Mouse (Mus musculus): ENCODE results near the gene Themis3.

Gene Themis3

DNA sequence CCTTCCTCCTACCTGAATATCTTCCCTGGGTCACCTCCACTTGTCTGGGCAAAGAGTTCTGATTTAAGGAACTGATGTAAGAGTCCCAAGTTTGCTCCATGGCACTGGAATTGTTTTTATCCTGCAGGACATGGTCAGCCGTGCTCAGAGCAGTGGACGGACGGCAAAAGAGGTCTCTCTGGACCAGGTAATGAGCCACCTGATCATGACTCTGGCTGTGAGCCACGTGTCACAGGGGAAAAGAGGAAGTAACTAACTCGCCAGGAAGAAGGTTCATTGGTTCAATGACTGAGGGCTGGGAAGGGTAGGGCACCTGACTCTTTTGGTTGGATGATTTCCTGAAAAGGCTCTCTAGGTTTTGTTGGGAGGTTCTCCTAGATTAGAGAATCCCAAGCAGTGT is at the start of gene Themis3:
Gene Themis3, minus strand, starts transcription at position 187 of the 400 bp plus-strand sequence.
- DNase-seq (ENCODE audit: low read depth) = no peak

DNA sequence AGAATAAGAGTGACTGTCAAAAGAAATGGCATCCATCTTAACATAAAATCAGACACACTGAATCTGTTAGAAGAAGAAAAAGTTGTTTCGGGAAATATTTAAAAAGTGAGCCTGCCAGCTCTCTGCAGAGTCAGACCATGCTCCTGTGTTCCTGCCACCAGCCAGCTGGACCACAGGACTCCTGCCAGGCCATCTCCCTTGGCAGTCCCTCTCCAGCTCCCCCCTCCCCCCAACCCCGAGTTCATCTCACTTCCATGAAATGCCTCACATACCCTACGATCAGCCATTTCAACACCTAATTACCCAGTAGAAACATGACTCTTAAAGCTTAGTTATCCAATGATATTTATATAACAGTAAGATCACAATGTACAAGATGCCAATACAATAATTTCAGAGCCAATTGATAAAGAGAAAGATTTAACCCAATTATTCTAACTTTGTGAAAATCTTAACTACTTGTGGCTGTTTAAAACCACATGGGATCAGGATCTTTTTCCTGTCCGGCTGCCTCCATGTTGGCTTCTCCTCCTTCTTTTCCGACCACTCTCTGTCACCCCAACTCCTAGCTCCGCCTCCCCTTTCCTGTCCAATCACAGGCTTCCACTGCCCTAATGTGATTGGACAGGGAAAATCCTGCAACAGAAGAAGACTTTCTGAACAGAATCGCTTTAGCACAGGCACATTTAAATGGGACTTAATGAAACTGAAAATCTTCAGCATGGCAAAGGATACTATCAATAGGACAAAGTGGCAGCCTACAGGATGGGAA is 43.7 kb upstream of the Themis3 start:
- no peak for DNase-seq (ENCODE audit: low read depth)

DNA sequence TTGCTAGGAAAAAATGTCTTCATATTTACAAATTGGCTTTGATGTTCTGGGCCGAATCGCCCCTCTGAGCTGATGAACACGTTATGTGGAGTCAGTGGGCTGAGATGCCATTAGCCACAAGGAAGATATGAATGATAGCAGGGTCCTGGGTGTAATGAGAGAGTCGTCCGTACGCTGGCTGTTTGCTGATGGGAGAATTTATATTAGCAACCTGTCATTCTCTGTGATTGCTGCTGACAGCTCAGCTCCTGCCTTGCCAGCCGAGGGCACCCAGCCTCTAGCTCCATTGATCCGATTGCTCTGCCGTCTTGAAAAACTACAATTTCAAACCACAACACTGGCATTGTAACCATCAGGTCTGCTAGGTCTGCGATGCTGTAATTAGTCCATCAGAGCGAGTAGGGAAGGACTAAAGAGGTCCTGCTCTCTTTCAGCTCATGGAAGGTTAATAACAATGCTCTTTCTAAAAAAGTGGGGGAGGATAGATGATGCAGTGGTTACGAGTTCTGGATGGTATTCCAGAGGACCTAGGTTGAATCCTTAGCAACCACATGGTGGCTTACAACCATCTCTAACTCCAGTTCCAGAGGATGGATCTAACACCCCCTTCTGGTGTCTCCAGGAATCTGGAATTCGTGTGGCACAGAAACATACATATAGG is 25.7 kb upstream of the Themis3 start:
- DNase-seq (ENCODE audit: low read depth) = no peak

DNA sequence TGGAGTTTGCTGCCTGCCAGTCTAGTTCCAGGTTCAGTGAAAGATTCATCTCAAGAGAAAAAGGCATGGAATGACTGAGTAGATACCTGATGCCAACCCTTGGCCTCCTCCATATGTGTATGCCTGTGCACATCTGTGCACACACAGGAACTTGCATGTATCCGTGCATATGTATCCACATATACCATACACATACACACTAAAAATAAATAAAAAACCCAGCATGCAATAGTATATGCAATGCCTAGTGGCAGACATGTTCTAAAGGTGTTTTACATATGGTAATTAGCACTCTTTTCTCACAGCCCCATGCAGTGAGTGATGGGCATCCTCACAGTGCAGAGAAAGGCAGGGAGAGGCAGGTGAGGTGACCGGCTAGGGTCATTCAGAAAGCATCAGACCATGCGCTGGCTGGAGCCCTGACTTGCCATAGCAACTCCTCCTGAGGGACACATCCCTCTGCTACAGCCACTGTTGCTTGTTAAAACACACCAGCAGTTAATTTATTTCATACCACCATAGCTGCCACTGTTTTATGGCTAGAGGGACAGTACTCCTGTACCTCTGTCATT is 24.9 kb upstream of the Themis3 start:
- DNase-seq (ENCODE audit: low read depth) = no peak

DNA sequence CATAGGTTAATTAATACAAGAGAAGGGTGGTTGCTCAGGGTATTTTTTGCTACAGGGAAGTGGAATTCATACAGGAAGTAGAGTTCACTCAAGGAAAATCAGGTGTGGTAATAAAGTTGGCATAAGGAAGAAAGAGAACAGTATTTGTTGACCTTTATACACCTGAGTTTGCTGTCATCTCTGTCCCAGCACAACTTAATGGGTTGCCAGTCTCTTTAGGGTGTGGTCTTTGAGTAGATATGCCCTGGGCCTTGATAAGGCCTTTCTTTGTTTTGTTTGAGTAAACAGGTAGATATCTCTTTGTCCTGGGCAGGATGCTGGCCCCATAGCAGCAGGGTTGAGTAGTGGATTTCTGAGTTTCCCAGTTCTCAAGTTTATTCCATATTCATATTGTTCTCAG is 15.6 kb upstream of the Themis3 start:
- no peak for DNase-seq (ENCODE audit: low read depth)

DNA sequence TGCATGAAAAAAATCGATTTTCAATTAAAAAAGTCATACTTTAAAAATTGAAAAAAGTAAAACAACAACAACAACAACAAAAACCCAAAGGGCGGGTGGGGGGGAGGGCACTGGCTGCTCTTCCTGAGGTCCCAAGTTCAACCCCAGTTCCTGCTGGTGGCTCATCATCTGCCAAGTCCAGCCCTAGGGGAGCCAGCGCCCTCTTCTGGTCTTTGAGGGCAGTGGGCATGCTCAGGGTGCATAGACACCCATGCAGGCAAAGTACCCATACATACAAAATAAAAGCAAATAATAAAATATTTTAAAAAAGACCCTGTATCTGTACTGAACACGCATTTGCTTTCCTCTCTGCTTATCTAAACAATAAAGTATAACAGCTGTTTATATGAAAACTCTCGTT is 10.5 kb upstream of the Themis3 start:
- no peak for DNase-seq (ENCODE audit: low read depth)

DNA sequence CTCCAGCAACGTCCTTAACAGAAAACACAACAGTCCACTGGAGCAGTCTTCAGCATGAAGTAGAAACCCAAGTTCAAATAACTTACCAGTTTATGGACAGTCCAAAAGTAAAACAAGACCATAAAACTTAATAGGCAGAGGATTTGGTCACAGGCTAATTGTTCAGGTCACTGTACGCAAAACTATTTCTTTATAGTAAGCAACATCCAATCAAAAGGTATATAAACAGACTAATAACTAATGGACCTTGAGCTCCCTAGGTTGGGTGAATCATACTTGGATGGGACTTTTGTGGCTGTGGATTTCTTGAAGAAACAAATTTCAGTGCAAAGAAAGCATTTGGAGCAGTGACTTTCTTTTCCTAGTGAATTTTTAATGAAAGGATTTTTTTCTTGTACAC is 6.8 kb upstream of the Themis3 start:
- DNase-seq (ENCODE audit: low read depth) = no peak

DNA sequence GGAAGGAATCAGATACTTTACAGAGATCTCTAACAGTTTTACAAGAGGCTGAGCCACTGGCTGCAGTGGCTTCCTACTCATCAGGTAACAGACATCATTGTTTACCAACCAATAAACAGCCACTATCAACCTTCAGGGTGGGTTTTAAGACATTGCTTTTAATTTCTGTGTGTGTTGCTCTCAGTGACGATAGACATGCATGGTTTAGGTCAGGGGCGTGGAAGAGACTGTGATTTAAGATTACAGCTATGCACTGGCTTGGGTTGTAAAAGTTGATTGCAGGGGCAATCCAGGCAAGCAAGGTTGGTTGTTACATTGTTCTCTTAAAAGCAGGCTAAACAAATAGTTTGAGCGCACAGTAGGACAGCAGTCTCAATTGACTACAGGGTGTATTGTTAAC is 1.4 kb upstream of the Themis3 start:
- DNase-seq (ENCODE audit: low read depth) = no peak

DNA sequence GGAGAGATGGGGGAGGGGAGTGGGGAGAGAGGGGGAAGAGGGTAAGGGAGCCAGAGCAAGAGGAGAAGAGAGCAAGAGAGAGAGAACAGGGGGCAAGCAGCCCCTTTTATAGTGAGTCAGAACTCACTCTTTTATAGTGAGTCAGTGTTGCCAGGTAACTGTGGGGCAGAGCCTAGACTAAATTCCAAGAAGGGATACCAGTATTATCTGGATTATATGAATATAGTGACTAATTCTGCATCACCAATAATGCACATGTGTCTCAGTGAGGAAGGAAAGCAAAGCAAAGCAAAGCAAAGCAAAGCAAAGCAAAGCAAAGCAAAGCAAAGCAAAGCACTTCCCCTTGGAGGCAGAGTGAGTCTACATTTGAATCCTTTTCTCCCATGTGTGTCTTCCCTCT is 835 bp upstream of the Themis3 start:
- no peak for DNase-seq (ENCODE audit: low read depth)

DNA sequence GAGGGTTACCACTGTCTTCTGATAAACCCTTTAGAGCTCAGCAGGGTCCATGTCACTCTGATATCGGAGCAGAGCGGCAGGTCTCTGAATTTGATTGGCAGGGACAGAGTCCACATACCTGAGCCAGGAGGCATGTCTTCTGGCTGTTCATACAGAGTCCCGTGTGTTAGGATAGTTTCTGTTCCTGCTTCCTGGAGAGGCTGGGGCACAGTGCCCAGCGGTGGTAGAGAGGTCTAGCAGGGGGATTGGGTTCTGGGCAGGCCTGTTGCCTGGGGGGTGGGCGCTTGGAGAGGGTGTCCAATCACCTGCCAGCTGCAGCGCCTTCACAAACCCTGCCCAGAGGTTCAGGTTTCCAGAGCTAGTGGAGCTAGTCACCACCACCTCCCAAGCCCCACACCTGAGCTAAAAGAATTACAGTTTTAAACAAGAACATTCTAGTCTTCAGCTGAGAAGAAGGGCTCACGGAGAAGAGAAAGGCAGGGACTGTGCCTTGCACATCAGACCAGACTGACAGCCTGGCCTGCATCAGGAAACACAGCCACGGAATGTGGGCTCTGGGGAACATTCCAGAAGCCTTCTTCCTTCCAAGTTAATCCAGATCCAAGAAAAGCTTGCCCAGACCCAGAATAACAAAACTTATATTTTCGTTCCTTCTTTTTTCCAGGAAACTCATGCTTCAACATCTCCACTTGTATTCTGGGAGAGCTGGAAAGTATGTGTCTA is 3.9 kb downstream of the Themis3 start:
- DNase-seq (ENCODE audit: low read depth) = no peak

DNA sequence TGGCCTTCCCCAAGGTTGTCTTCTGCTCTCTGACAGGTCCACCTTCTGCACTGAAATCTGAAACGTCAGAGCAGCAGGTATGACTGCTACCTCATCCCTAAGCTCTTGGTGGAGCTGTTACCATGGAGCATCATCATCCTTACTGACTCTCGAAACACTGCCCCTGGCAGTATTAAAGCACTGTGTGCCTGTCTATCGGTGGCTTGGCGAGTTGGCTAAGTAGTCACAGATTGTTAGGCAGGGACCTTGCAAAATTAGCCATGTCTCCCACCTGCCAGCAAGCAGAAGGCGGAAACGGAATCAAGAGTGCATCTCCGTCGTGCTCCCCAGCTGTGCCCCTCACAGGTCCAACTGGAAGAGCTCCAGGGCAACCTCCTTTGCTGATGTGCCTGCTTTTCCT is 4.6 kb downstream of the Themis3 start:
- no peak for DNase-seq (ENCODE audit: low read depth)

DNA sequence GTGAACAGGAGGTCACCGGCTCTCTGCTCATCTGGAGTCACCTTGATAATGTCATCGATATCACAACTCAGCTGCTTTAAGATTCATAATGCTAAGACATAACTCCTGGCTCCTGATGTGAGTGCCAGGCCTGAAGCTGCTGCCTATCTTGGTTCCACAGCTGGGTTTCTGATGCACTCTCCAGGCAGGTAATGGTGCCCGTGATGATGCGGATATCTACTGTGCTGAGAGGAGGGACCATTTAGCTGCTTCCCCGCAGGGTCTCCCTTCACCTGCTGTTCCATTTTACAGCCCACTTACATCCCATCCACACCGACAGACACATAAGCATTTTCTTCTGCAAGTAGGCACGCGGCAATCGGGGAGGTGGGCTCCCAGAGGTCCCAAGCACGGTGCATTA is 7.7 kb downstream of the Themis3 start:
- no peak for DNase-seq (ENCODE audit: low read depth)

DNA sequence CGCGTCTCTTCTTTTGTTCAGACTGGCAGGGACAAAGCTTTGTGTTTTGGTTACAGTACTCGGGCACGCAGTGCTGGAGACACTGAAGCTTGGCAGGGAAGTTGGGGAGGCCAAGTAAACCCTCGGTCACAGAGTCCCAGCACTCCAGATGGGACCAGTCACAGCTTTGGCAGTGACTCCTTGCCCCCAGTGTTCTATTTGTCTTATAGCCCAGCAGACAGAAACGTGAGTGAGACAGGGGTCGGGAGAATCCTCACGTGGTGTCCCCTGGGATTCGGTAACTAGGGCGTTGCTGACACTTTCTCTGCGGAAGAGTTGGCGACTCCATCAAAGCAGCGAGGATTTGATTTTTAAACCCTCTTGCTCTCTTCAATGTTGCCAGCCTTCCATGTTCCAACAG is 8.3 kb downstream of the Themis3 start:
- DNase-seq (ENCODE audit: low read depth) = no peak

DNA sequence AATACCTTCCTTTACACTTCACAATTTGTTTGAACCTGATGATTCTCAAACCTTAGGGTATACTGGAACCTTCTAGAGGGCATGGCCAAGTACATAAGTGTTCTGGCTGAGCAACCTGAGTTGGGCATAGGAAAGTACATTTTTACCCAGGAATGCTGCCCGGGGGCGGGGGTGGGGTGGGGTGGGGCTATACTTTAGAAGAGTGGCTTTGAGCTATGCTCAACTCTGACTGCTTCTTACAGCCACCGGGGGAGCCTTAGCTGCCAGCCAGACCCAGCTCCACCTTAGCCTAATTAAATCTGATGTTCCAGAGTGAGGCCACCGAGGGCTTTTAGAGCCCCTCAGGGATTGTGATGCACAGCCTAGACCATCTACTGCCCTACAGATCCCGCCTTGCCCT is 13.4 kb downstream of the Themis3 start:
- no peak for DNase-seq (ENCODE audit: low read depth)

DNA sequence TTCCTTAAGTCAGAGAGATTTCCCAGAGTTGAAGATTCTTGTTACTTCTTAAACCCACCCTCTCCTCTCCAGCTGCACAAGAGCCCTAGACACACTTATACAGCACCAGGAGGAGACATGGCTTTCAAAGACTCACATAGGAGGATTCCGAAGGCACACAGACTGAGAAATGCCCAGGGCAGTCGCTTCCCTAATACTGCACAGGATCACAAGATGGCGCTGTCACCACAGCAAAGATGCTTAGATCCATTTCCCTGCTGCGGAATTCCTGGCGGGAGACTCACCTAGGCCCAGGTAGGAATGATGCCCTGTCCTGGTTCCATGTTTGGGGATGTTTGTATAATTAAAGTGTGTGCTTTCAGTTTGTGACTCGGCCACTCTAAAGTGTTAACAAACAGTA is 16.4 kb downstream of the Themis3 start:
- DNase-seq (ENCODE audit: low read depth) = no peak

DNA sequence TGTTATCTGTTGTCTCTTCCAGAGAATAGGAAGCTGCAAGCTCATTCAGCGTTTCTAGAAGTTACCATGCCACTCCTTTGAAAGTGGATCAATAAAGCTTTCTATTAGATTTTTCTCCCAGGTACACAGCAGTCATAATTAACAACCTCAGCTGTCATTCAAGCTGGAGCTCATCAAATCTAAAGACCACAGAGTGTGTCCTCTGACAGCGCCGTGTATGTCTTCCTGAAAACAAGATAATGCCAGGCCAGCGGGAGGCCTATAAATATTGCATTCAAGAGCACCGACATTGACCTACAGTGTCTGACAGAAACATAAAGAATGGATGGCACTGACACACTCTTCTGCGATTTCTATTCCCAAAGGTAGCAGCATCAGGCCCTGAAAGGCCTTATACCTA is 16.9 kb downstream of the Themis3 start:
- DNase-seq (ENCODE audit: low read depth) = no peak

DNA sequence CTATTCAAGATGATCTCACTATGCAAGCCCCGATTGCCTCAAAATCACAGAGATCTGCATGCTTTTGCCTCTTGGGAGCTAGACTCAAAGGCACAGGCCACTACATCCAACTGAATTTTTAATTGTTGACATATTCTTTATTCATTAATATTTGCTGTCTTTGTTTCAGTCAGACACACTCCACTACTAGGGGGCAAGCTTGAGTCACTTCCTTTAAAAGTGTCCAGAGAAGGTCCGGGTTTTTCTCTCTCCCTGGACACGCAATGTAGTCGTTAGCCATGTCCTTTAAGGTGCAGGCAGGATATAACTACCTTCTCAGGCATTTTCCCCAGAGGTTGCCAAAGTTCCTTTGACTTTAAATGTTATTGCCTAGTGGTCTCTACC is 21.8 kb downstream of the Themis3 start:
- no peak for DNase-seq (ENCODE audit: low read depth)

DNA sequence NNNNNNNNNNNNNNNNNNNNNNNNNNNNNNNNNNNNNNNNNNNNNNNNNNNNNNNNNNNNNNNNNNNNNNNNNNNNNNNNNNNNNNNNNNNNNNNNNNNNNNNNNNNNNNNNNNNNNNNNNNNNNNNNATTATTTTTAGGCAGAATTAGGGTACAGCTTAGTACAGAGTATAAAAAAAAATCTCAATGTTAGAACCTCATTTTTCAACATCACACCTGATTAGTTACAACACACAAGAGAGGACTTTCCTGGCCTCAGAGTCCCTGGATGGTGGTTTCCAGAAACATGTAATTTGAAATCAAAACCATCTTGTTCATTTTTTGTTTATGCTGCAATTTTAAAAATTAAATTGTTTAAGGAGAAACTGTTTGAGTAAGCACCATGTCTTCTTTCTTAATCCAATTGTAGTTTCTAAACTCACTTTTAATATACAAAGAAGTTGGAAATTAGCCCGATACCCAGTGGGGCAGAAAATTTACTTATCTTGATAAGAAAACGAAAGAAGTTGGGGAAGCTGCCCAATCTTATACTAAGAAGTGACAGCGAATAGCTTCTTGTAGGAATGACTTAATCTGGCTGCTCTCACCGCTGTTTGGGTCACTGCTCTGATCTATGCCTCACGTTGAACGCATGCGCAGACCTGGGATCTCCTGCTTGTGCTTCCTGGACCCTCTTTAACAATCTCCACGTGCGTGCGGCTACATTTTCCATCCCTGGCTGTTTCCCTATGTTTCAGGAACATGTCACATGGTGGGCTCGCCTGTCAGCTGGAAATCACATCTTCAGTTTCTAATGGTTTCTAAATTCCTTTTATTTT is 22.4 kb downstream of the Themis3 start:
- no peak for DNase-seq (ENCODE audit: low read depth)

DNA sequence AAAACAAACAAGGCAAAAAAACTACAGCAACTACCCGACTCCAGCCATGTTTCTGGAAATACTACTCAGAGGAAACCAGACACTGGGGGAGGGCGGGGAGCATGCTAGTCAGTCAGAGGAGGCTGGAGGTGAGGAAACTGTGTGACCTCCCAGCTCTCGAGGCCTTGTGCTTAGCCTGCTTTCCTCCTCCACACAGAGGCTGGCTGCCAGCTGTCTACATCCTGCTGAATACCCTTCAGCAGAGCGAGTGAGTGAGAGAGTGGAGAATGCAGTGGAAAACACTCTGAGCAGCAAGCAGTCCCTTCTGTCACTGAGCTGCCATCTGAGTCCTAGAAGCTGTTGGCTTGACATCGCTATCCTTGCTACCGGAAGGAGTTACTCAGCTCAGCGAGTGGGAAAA is 30.2 kb downstream of the Themis3 start:
- no peak for DNase-seq (ENCODE audit: low read depth)

DNA sequence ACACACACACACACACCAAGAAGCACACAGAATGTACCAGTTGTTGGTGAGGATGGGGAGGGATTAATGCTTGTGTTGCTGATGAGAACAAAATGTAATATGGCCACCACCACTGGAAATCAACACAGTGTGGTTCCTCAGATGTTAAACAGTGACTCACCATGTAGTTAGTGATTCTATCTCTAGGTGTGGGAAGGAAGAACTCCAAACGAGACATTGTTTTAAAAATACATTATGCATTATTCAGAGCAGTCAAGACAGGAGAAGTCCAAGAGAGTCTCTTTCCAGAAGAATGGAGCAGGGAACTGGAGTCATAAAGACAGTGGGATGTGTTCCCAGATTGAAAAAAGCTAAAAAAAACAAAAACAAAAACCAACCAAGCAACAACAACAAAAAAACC is 30.9 kb downstream of the Themis3 start:
- no peak for DNase-seq (ENCODE audit: low read depth)

DNA sequence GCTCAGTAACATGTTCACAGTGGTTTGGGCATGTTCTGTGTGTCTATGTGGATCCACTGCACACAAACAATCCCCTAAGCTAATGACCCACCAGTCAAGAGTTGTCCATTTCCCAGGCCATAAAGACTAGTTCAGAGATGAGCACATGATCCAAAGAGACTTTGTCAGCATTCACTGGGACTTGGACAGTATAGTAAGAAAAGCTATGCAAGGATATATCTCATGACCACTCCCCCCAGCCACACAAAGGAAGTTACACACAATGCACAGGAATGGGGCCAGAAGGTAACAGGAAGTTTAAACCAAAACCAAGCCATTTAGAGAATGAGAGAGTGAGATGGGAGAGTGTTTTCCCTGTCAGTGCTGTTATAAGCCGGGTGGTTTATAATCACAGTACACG is 33.0 kb downstream of the Themis3 start:
- no peak for DNase-seq (ENCODE audit: low read depth)
